Comparison of ENCODE assay signal across 20 mouse cellular contexts in the genomic region with DNA sequence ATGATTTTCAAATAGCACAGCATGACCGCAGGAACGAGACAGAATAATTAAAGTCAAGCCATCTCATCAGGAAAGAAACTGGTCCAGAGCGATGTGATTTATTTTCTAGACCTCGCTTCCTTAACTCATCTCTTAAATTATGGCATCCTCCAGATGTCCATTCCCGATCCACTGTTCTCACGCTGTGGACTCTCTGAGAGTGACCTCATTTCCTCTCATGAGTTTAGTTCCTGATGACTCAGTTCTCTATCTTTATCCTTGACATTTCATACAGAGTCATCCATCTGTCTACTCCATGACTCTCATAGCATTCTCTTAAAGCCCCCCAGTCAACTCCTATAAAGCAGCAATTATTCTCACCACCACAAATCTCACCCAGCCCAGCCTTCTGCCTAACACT.
DNase-seq lines count a peak whose midpoint lies in the region; ATAC-seq and TF ChIP-seq lines count a peak whose summit lies in the region.
"Had no signal": no experiment of that assay in that cellular context is flagged by ENCODE, and none has a peak within 500 bp of the region (broad histone marks: within the 10 kb centered on the region; RNA-seq: fewer than 3 reads in every experiment).

No protein-coding gene starts in this region.

- WGBS in limb, embryonic 10.5 days, result 82% methylated on average over 6 of the region's 6 CpGs

- H3K36me3 ChIP-seq in limb, embryonic 10.5 days, result no peaks in the 10 kb centered on the region
- H3K36me3 ChIP-seq: heart, embryonic 10.5 days; neural tube, embryonic 12.5 days had no signal

- peak; percentile 40 for DNase-seq in adrenal gland, adult 8-10 months
- DNase-seq in adrenal gland, postnatal 25 days, result no peak
- peak; percentile 2 to 15 for DNase-seq in kidney, adult 8-10 months
- no peak for DNase-seq in kidney, postnatal 4 days
- DNase-seq in Patski (ENCODE audit: low read depth, low spot score), result no peak
- peak; percentile 18 for DNase-seq in kidney, postnatal 10 days
- no peak for DNase-seq in ovary, postnatal 14 days (ENCODE audit: low spot score)
- no peak for DNase-seq in limb, embryonic 10.5 days (ENCODE audit: low spot score)
- DNase-seq: B cell, adult 2 months; cerebellum, adult 8-10 months; gastrocnemius, postnatal 14 days; heart, postnatal 14 days; lung, adult 18-20 months; right cerebral cortex, postnatal 4 days; thymus, adult 18-20 months had no signal

- in situ Hi-C loops in Patski (cut with MboI; ENCODE audit: low pct_unique_long_range_greater_than_20kb), result no loop called here

- H3K9me3 ChIP-seq in limb, embryonic 10.5 days (replicated peaks), result no peaks in the 10 kb centered on the region
- H3K9me3 ChIP-seq: heart, embryonic 10.5 days; neural tube, embryonic 12.5 days had no signal

- no peaks in the 10 kb centered on the region for H3K27me3 ChIP-seq in Patski
- H3K27me3 ChIP-seq in limb, embryonic 10.5 days (ENCODE audit: low read depth, poor library complexity, severe bottlenecking), result no peaks in the 10 kb centered on the region
- H3K27me3 ChIP-seq: neural tube, embryonic 12.5 days had no signal

- ATAC-seq in Patski, result peak; percentile 62
- ATAC-seq: forebrain, embryonic 16.5 days; hindbrain, embryonic 16.5 days had no signal

- no peak overlapping the region for H3K4me3 ChIP-seq in limb, embryonic 10.5 days
- H3K4me3 ChIP-seq: erythroblast, embryonic 14.5 days; heart, embryonic 10.5 days; neural tube, embryonic 12.5 days had no signal

- no peaks in the 10 kb centered on the region for H3K4me1 ChIP-seq in limb, embryonic 10.5 days
- H3K4me1 ChIP-seq: heart, embryonic 10.5 days; neural tube, embryonic 12.5 days had no signal

- POLR2A ChIA-PET in Patski (lab: Charles Lee), result interaction anchor here (0.6 kb wide), 1 partner anchor 271 kb away, joined by 3 read pairs; no protein-coding TSS in a partner anchor

- no peak for TF ChIP-seq CTCF in Patski (IDR thresholded peaks at IDR 0.05)

- CTCF ChIA-PET in Patski (lab: Charles Lee), result no interaction called here

- H3K27ac ChIP-seq in limb, embryonic 10.5 days, result no peak overlapping the region
- H3K27ac ChIP-seq: heart, embryonic 10.5 days; neural tube, embryonic 12.5 days had no signal

Comparison
In these comparisons a context has a peak if more than half of its experiments do, and no peak if none do; other contexts are left out.
1. DNase-seq: peak in adrenal gland, adult 8-10 months (single experiment), kidney, adult 8-10 months (2 of 2) and kidney, postnatal 10 days (single experiment); none in adrenal gland, postnatal 25 days (single experiment), kidney, postnatal 4 days (0 of 2), Patski (single experiment), ovary, postnatal 14 days (single experiment) and limb, embryonic 10.5 days (single experiment).